Mouse (Mus musculus): ENCODE measurements around the gene Ndrg2. TPM values are rescaled to one million over a fixed set of nuclear protein-coding genes. Genes with fewer than 3 reads are reported as not detected.
A peak's percentile ranks its signal among the peaks of the same experiment; 100 is the strongest.

Gene Ndrg2
- polyA plus RNA-seq, 1 experiment from 2014 or later = 71.6 TPM

DNA sequence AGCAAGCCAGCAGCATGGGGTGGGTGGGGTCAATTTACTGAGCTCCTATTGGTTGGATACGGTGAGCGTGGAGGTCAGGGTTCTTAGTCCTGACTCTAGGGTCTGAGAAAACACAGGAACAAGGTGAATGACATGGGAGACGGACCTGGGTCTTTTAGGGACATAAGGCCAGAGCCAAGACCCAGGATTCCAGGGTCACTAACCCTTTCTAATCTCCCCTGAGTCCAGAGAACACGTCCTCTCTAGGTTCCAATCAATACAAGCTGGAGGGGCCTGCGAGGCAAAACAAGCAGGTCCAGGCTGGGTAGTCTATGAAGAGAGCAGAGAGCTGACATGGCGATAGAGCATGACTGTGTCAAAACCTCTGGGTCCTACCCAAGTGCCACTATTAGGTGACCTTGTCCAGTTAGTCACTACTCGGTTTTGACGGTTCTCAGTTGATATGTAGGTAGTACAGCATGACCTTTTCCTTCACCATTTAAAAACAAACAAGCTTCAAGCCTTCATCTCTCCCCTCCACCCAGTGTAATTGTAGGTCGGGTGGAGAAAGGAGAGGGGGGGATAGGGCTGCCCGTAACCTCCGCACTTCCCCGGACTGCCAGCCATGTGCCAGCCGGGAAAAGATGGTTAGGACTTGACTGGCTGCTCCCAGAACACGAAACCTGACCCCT lies 1.4 kb downstream of the Ndrg2 start:
- H3K36me3 ChIP-seq (ENCODE audit: control insufficient read depth, insufficient read depth, low read length) = peaks cover 9% of the 10 kb centered on the region
- peak overlapping the region; percentile 88 for H3K9ac ChIP-seq (ENCODE audit: low read length)
- TF ChIP-seq EP300 (optimal IDR thresholded peaks at IDR 0.05) = no peak
- TF ChIP-seq CTCF (IDR thresholded peaks at IDR 0.05; ENCODE audit: low read depth) = no peak
- H3K27ac ChIP-seq (replicated peaks) = peak overlapping the region; percentile 95
- ATAC-seq (ENCODE audit: low FRiP score, low TSS enrichment) = peak; percentile 22
- H3K4me1 ChIP-seq (replicated peaks; ENCODE audit: control insufficient read depth, insufficient read depth) = peaks cover 4% of the 10 kb centered on the region; the same call in 1 of the 2 replicates
- WGBS = 14% methylated on average over 14 of the region's 14 CpGs
- H3K9me3 ChIP-seq (ENCODE audit: control insufficient read depth, low read length) = no peaks in the 10 kb centered on the region
- H3K4me3 ChIP-seq (ENCODE audit: low read depth, low read length) = peak overlapping the region; percentile 62
- H3K27me3 ChIP-seq (ENCODE audit: control insufficient read depth, insufficient read depth, low read length) = no peaks in the 10 kb centered on the region
- H3K4me2 ChIP-seq (replicated peaks; ENCODE audit: low read depth) = peak overlapping the region; percentile 96
- no peak for DNase-seq (ENCODE audit: low spot score)

DNA sequence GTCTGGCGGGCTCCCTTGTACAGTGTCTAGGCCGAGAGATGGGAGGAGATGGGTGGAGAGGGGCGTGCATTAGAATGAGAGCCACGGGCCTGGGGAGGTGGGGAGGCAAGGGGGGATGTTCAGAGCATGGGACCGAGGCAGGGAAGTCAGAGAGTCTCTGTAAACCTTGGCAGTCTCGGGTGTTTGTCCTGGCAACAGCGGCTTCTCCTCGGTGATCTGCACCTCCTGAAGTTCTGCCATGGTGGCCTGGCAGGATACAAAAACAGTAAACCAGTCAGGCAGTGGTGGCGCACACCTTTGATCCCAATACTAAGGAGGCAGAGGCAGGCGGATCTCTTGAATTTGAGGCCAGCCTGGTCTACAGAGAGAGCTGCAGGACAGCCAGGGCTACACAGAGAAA lies 2.7 kb downstream of the Ndrg2 start:
- no peak for TF ChIP-seq EP300 (optimal IDR thresholded peaks at IDR 0.05)
- no peak for TF ChIP-seq CTCF (IDR thresholded peaks at IDR 0.05; ENCODE audit: low read depth)
- WGBS = 89% methylated on average over 10 of the region's 10 CpGs
- Histone ChIP-seq H3K4me3 (ENCODE audit: low read depth, low read length) (no peak overlapping the region), H3K36me3 (ENCODE audit: control insufficient read depth, insufficient read depth, low read length) (peaks cover 10% of the 10 kb centered on the region), H3K4me1 (replicated peaks; ENCODE audit: control insufficient read depth, insufficient read depth) (peaks cover 4% of the 10 kb centered on the region; the same call in 1 of the 2 replicates), H3K9me3 (ENCODE audit: control insufficient read depth, low read length) (no peaks in the 10 kb centered on the region), H3K27me3 (ENCODE audit: control insufficient read depth, insufficient read depth, low read length) (no peaks in the 10 kb centered on the region), H3K27ac (replicated peaks) (no peak overlapping the region), H3K9ac (ENCODE audit: low read length) (no peak overlapping the region), H3K4me2 (replicated peaks; ENCODE audit: low read depth) (no peak overlapping the region)
- DNase-seq (ENCODE audit: low spot score) (no peak), ATAC-seq (ENCODE audit: low FRiP score, low TSS enrichment) (no peak)

DNA sequence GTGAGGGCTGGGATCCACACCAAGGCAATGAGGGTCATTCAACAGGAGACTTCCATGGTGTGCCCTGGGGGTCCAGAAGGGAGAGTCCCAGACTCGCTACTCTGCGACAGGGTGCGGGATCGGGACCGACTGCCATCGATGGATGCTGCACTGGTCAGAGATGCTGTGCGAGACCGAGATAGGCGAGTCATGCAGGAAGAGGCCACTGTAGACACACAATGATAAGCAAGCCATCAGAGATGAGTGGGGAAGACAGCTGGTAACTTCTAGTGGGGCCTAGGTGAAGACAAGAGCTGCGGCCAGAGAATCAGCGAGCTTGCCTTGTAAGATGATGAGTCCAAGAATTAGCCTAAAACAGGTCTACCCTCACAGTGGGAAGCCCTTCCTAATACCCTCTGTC lies 7.9 kb downstream of the Ndrg2 start:
- Histone ChIP-seq H3K9ac (ENCODE audit: low read length) (no peak overlapping the region), H3K27me3 (ENCODE audit: control insufficient read depth, insufficient read depth, low read length) (no peaks in the 10 kb centered on the region), H3K4me2 (replicated peaks; ENCODE audit: low read depth) (no peak overlapping the region), H3K27ac (replicated peaks) (no peak overlapping the region), H3K36me3 (ENCODE audit: control insufficient read depth, insufficient read depth, low read length) (peaks cover 14% of the 10 kb centered on the region), H3K4me3 (ENCODE audit: low read depth, low read length) (no peak overlapping the region), H3K4me1 (replicated peaks; ENCODE audit: control insufficient read depth, insufficient read depth) (no peaks in the 10 kb centered on the region), H3K9me3 (ENCODE audit: control insufficient read depth, low read length) (no peaks in the 10 kb centered on the region)
- whole genome bisulfite sequencing = 91% methylated on average over 11 of the region's 11 CpGs
- DNase-seq (ENCODE audit: low spot score) (no peak), ATAC-seq (ENCODE audit: low FRiP score, low TSS enrichment) (no peak)
- TF ChIP-seq CTCF (IDR thresholded peaks at IDR 0.05; ENCODE audit: low read depth) = no peak
- TF ChIP-seq EP300 (optimal IDR thresholded peaks at IDR 0.05) = no peak

DNA sequence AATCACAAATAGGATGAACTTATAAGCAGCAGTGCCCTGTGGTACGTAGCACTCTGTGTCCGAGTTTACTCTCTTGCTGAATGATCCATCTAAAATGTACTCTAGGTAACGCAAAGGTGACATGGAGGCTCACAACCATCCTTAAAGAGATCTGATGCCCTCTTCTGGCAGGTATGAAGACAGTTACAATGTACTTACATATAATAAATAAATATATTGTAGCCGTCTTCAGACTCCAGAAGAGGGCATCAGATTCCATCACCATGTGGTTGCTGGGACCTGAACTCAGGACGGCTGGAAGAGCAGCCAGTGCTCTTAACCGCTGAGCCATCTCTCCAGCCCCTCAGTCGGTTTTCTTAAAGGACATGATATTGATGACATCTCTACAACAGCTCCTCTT lies 9.3 kb downstream of the Ndrg2 start:
- ATAC-seq (ENCODE audit: low FRiP score, low TSS enrichment) (no peak), DNase-seq (ENCODE audit: low spot score) (no peak)
- Histone ChIP-seq H3K4me1 (replicated peaks; ENCODE audit: control insufficient read depth, insufficient read depth) (no peaks in the 10 kb centered on the region), H3K4me2 (replicated peaks; ENCODE audit: low read depth) (no peak overlapping the region), H3K27ac (replicated peaks) (no peak overlapping the region), H3K36me3 (ENCODE audit: control insufficient read depth, insufficient read depth, low read length) (peaks cover 11% of the 10 kb centered on the region), H3K9me3 (ENCODE audit: control insufficient read depth, low read length) (no peaks in the 10 kb centered on the region), H3K27me3 (ENCODE audit: control insufficient read depth, insufficient read depth, low read length) (no peaks in the 10 kb centered on the region), H3K4me3 (ENCODE audit: low read depth, low read length) (no peak overlapping the region), H3K9ac (ENCODE audit: low read length) (no peak overlapping the region)
- TF ChIP-seq EP300 (optimal IDR thresholded peaks at IDR 0.05) = no peak
- peak; percentile 76 for TF ChIP-seq CTCF (IDR thresholded peaks at IDR 0.05; ENCODE audit: low read depth)
- 57% methylated on average over 7 of the region's 7 CpGs for WGBS

DNA sequence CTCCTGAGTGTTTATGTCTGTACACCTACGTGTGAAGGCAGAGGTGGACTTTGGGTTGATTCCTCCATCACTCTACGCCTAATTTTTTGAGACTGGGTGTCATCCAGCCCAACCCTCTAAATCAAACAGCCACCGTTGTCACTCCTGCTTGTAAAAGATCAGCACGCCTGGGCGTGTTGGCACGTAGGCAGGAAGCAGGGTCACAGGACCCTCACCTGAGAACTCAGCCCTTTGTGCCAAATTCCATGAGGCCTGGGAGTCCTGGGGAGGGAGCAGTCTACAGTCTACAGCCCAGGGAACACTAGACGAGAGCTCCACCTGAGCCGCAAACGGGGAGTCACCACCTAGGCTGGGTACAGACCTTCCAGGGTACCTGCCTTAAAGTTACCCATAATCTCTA lies 10.2 kb downstream of the Ndrg2 start:
- Histone ChIP-seq H3K9ac (ENCODE audit: low read length) (no peak overlapping the region), H3K4me2 (replicated peaks; ENCODE audit: low read depth) (no peak overlapping the region), H3K9me3 (ENCODE audit: control insufficient read depth, low read length) (no peaks in the 10 kb centered on the region), H3K27me3 (ENCODE audit: control insufficient read depth, insufficient read depth, low read length) (no peaks in the 10 kb centered on the region), H3K4me3 (ENCODE audit: low read depth, low read length) (no peak overlapping the region), H3K27ac (replicated peaks) (no peak overlapping the region), H3K36me3 (ENCODE audit: control insufficient read depth, insufficient read depth, low read length) (peaks cover 10% of the 10 kb centered on the region), H3K4me1 (replicated peaks; ENCODE audit: control insufficient read depth, insufficient read depth) (no peaks in the 10 kb centered on the region)
- ATAC-seq (ENCODE audit: low FRiP score, low TSS enrichment) = no peak
- TF ChIP-seq EP300 (optimal IDR thresholded peaks at IDR 0.05) (no peak), CTCF (IDR thresholded peaks at IDR 0.05; ENCODE audit: low read depth) (no peak)
- 66% methylated on average over 9 of the region's 9 CpGs for WGBS
- no peak for DNase-seq (ENCODE audit: low spot score)
